Mouse (Mus musculus) urinary bladder, postnatal 0 days (tissue): Measurements from ENCODE around the gene Zfp473. TPM values are rescaled to one million over a fixed set of nuclear protein-coding genes. Genes with fewer than 3 reads are reported as not detected.

Source experiments
- polyA plus RNA-seq: library from polyadenylated mRNA; unstranded; fragments of >200 nt; fragmentation: Nextera tagmentation; extraction: Ambion mirVana; gene quantifications from 2 replicates; pipeline ENCODE4 v1.2.1, GENCODE M21; 2015

Zfp473 gene
- 0.21 and 0.35 TPM in 2 replicates for polyA plus RNA-seq

GRCm38 (mm10) chr7:44750950-44751349 is at the start of gene Zfp473:
Gene Zfp473 (minus strand): TSS chr7:44751050.

GRCm38 (mm10) chr7:44748101-44749044 is 2.5 kb downstream of the Zfp473 start, which contains the start of gene Vrk3:
Gene Vrk3 (plus strand): TSS chr7:44748413.

GRCm38 (mm10) chr7:44708574-44708973 is 42.3 kb downstream of the Zfp473 start, which contains the start of gene Izumo2:
Gene Izumo2 (plus strand): TSS chr7:44708742.

Other genes starting within 250 kb of the Zfp473 start
- gene Mybpc2, start 226.4 kb downstream of the Zfp473 start, polyA plus RNA-seq = 0.30 and 0.82 TPM in 2 replicates
- 0.05 TPM in 1 of 2 replicates, not detected in the other for gene Spib, start 219.0 kb downstream of the Zfp473 start, polyA plus RNA-seq
- gene Pold1, start 202.2 kb downstream of the Zfp473 start, polyA plus RNA-seq = 20.1 and 23.8 TPM in 2 replicates
- 65.2 and 69.4 TPM in 2 replicates for gene Nr1h2, start 197.1 kb downstream of the Zfp473 start, polyA plus RNA-seq
- 0.46 and 0.57 TPM in 2 replicates for gene Napsa, start 178.7 kb downstream of the Zfp473 start, polyA plus RNA-seq
- 0.05 and 0.08 TPM in 2 replicates for gene Kcnc3, start 160.4 kb downstream of the Zfp473 start, polyA plus RNA-seq
- 11.2 and 12.2 TPM in 2 replicates for gene Myh14, start 80.2 kb downstream of the Zfp473 start, polyA plus RNA-seq
- not detected in 2 replicates for gene Izumo2, start 42.3 kb downstream of the Zfp473 start, polyA plus RNA-seq
- gene Vrk3, start 2.6 kb downstream of the Zfp473 start, polyA plus RNA-seq = 15.4 and 17.6 TPM in 2 replicates
- gene Nup62, start 65.0 kb upstream of the Zfp473 start, polyA plus RNA-seq = 40.2 and 44.4 TPM in 2 replicates
- 0.51 and 0.73 TPM in 2 replicates for gene Il4i1, start 65.3 kb upstream of the Zfp473 start, polyA plus RNA-seq
- 6.1 and 8.3 TPM in 2 replicates for gene Atf5, start 65.6 kb upstream of the Zfp473 start, polyA plus RNA-seq
- gene Akt1s1, start 97.9 kb upstream of the Zfp473 start, polyA plus RNA-seq = 89.9 and 95.2 TPM in 2 replicates
- gene Tbc1d17, start 98.0 kb upstream of the Zfp473 start, polyA plus RNA-seq = 40.6 and 43.1 TPM in 2 replicates
- 23.5 and 32.3 TPM in 2 replicates for gene Pnkp, start 106.1 kb upstream of the Zfp473 start, polyA plus RNA-seq
- gene Ptov1, start 118.7 kb upstream of the Zfp473 start, polyA plus RNA-seq = 204 and 244 TPM in 2 replicates
- gene Med25, start 141.7 kb upstream of the Zfp473 start, polyA plus RNA-seq = 56.3 and 58.9 TPM in 2 replicates
- 27.5 and 29.3 TPM in 2 replicates for gene Fuz, start 145.0 kb upstream of the Zfp473 start, polyA plus RNA-seq
- 32.3 and 40.8 TPM in 2 replicates for gene Ap2a1, start 178.4 kb upstream of the Zfp473 start, polyA plus RNA-seq
- gene Tsks, start 192.2 kb upstream of the Zfp473 start, polyA plus RNA-seq = 0.23 and 0.39 TPM in 2 replicates
- 10.1 and 10.3 TPM in 2 replicates for gene Cpt1c, start 223.8 kb upstream of the Zfp473 start, polyA plus RNA-seq
- gene Prmt1, start 235.5 kb upstream of the Zfp473 start, polyA plus RNA-seq = 237 and 244 TPM in 2 replicates
- 52.3 and 56.8 TPM in 2 replicates for gene Irf3, start 246.6 kb upstream of the Zfp473 start, polyA plus RNA-seq
- 31.9 and 33.3 TPM in 2 replicates for gene Bcl2l12, start 247.7 kb upstream of the Zfp473 start, polyA plus RNA-seq